Mouse (Mus musculus) hindbrain, embryonic 11.5 days (tissue): ENCODE measurements at regions not wholly inside any gene's neighbourhood (a gene's known extent, or its start where the extent isn't known, plus 50 kb on each side); places are given as distances from the start of the nearest gene placed in this dataset.
"Not testable (repeated sequence)": the region's sequence is repeated elsewhere in the genome, so short reads cannot be mapped to it uniquely, and the experiment has no call there.

ENCODE experiments used
- ATAC-seq: fragments of 200-750 bp; cut with Nextera tagmentation; 2 replicates; pipeline ENCODE4 v1.8.0; 2017; ENCODE audit warnings: mild to moderate bottlenecking, moderate TSS enrichment, moderate library complexity; ENCODE audit not compliant: low FRiP score
- DNase-seq: peaks from one replicate; pipeline ENCODE4 v3.0.0-alpha.2; 2015; ENCODE audit warnings: low spot score
- H3K27ac ChIP-seq: fragments of 300-500 bp; sonication (generic); 2 replicates; pipeline ENCODE4 v1.5.1; 2014; ENCODE audit warnings: mild to moderate bottlenecking, low read depth, low read length
- H3K27me3 ChIP-seq: fragments of 300-500 bp; sonication (generic); 2 replicates; pipeline ENCODE4 v1.6.1; 2014; ENCODE audit warnings: mild to moderate bottlenecking, low read length, moderate library complexity, mixed read lengths; ENCODE audit not compliant: control insufficient read depth, insufficient read depth
- H3K36me3 ChIP-seq: fragments of 300-500 bp; sonication (generic); 2 replicates; pipeline ENCODE4 v1.6.1; 2014; ENCODE audit warnings: mild to moderate bottlenecking, low read length, moderate library complexity, mixed read lengths; ENCODE audit not compliant: control insufficient read depth, insufficient read depth
- H3K4me1 ChIP-seq: fragments of 300-500 bp; sonication (generic); replicated peaks from 2 replicates; pipeline ENCODE4 v1.6.1; 2014; ENCODE audit warnings: low read length, mixed read lengths; ENCODE audit not compliant: control insufficient read depth, insufficient read depth
- H3K4me2 ChIP-seq: fragments of 300-500 bp; sonication (generic); replicated peaks from 2 replicates; pipeline ENCODE4 v1.6.1; 2014; ENCODE audit warnings: mild to moderate bottlenecking, low read depth, low read length
- H3K4me3 ChIP-seq: fragments of 300-500 bp; sonication (generic); 2 replicates; pipeline ENCODE4 v1.5.1; 2014; ENCODE audit warnings: low read depth, low read length
- H3K9ac ChIP-seq: fragments of 300-500 bp; sonication (generic); 2 replicates; pipeline ENCODE4 v1.6.1; 2014; ENCODE audit warnings: low read depth, low read length
- H3K9me3 ChIP-seq: fragments of 300-500 bp; sonication (generic); 2 replicates; pipeline ENCODE4 v1.6.1; 2016; ENCODE audit warnings: low read length; ENCODE audit not compliant: control insufficient read depth
- WGBS: fragments of 180-500 bp; shearing (Covaris S2); extraction: QIAGEN DNeasy Blood & Tissue Kit; methylation state at CpG from one replicate; pipeline ENCODE4 v1.1.7; 2014; 5-methylcytosine and 5-hydroxymethylcytosine counted together

GRCm38 (mm10) chr7:64101679-64102078, 52.0 kb upstream of the Trpm1 start:
- no peaks in the 10 kb centered on the region for H3K9me3 ChIP-seq
- no peak overlapping the region for H3K4me2 ChIP-seq
- WGBS = 83% methylated on average over 1 of the region's 1 CpGs
- no peaks in the 10 kb centered on the region for H3K27me3 ChIP-seq
- H3K4me1 ChIP-seq = no peaks in the 10 kb centered on the region
- no peak overlapping the region for H3K27ac ChIP-seq
- H3K9ac ChIP-seq = no peak overlapping the region
- DNase-seq (no peak), ATAC-seq (no peak)
- H3K4me3 ChIP-seq = no peak overlapping the region
- H3K36me3 ChIP-seq = no peaks in the 10 kb centered on the region

- Histone ChIP-seq H3K36me3 (no peaks in the 10 kb centered on the region), H3K4me3 (no peak overlapping the region), H3K9me3 (no peaks in the 10 kb centered on the region), H3K27me3 (no peaks in the 10 kb centered on the region), H3K4me1 (no peaks in the 10 kb centered on the region), H3K9ac (no peak overlapping the region), H3K4me2 (no peak overlapping the region), H3K27ac (no peak overlapping the region)
- 98% methylated on average over 3 of the region's 3 CpGs for WGBS
- DNase-seq = no peak
- no peak for ATAC-seq
Observed at GRCm38 (mm10) chr7:64099606-64100005, 54.0 kb upstream of the Trpm1 start.

GRCm38 (mm10) chr7:64090067-64090466, 63.6 kb upstream of the Trpm1 start:
- no peak overlapping the region for H3K27ac ChIP-seq
- H3K36me3 ChIP-seq = no peaks in the 10 kb centered on the region
- no peak for DNase-seq
- WGBS = 87% methylated on average over 1 of the region's 1 CpGs
- no peaks in the 10 kb centered on the region for H3K27me3 ChIP-seq
- no peak overlapping the region for H3K4me3 ChIP-seq
- H3K4me2 ChIP-seq = no peak overlapping the region
- H3K9ac ChIP-seq = no peak overlapping the region
- no peak for ATAC-seq
- no peaks in the 10 kb centered on the region for H3K4me1 ChIP-seq
- no peaks in the 10 kb centered on the region for H3K9me3 ChIP-seq

- DNase-seq (no peak), ATAC-seq (no peak)
- H3K4me3 ChIP-seq = no peak overlapping the region
- no peaks in the 10 kb centered on the region for H3K36me3 ChIP-seq
- no peaks in the 10 kb centered on the region for H3K27me3 ChIP-seq
- H3K9ac ChIP-seq = no peak overlapping the region
- no peaks in the 10 kb centered on the region for H3K9me3 ChIP-seq
- H3K4me1 ChIP-seq = no peaks in the 10 kb centered on the region
- WGBS = 91% methylated on average over 5 of the region's 5 CpGs
- no peak overlapping the region for H3K4me2 ChIP-seq
- H3K27ac ChIP-seq = no peak overlapping the region
Observed at GRCm38 (mm10) chr7:64089034-64089433, 64.6 kb upstream of the Trpm1 start.

- not testable (repeated sequence) for H3K36me3 ChIP-seq, H3K4me1 ChIP-seq, H3K27me3 ChIP-seq, H3K9me3 ChIP-seq, DNase-seq, H3K4me2 ChIP-seq, H3K9ac ChIP-seq, H3K27ac ChIP-seq, ATAC-seq, H3K4me3 ChIP-seq
- 73% methylated on average over 1 of the region's 1 CpGs for WGBS
Observed at GRCm38 (mm10) chr7:64083978-64084377, 69.7 kb upstream of the Trpm1 start.

- no peak overlapping the region for H3K4me3 ChIP-seq
- 88% methylated on average over 5 of the region's 5 CpGs for WGBS
- H3K4me2 ChIP-seq = no peak overlapping the region
- H3K36me3 ChIP-seq = no peaks in the 10 kb centered on the region
- no peak for ATAC-seq
- DNase-seq = no peak
- no peaks in the 10 kb centered on the region for H3K27me3 ChIP-seq
- H3K4me1 ChIP-seq = no peaks in the 10 kb centered on the region
- H3K27ac ChIP-seq = no peak overlapping the region
- H3K9me3 ChIP-seq = no peaks in the 10 kb centered on the region
- no peak overlapping the region for H3K9ac ChIP-seq
Observed at GRCm38 (mm10) chr7:64082651-64083050, 71.0 kb upstream of the Trpm1 start.

- no peaks in the 10 kb centered on the region for H3K36me3 ChIP-seq
- H3K9me3 ChIP-seq = no peaks in the 10 kb centered on the region
- DNase-seq (no peak), ATAC-seq (no peak)
- no peak overlapping the region for H3K4me3 ChIP-seq
- no peak overlapping the region for H3K27ac ChIP-seq
- H3K4me2 ChIP-seq = no peak overlapping the region
- H3K9ac ChIP-seq = no peak overlapping the region
- H3K27me3 ChIP-seq = no peaks in the 10 kb centered on the region
- 91% methylated on average over 3 of the region's 3 CpGs for WGBS
- no peaks in the 10 kb centered on the region for H3K4me1 ChIP-seq
Observed at GRCm38 (mm10) chr7:64082201-64082600, 71.4 kb upstream of the Trpm1 start.

- no peaks in the 10 kb centered on the region for H3K9me3 ChIP-seq
- 64% methylated on average over 2 of the region's 2 CpGs for WGBS
- no peak for DNase-seq
Observed at GRCm38 (mm10) chr7:64081618-64082017, 72.0 kb upstream of the Trpm1 start.

GRCm38 (mm10) chr7:64081019-64081418, 72.6 kb upstream of the Trpm1 start:
- 80% methylated on average over 2 of the region's 2 CpGs for WGBS
- Histone ChIP-seq H3K9ac (no peak overlapping the region), H3K36me3 (no peaks in the 10 kb centered on the region)

More at GRCm38 (mm10) chr7:64081618-64082017, 72.0 kb upstream of the Trpm1 start:
- no peaks in the 10 kb centered on the region for H3K27me3 ChIP-seq
- no peaks in the 10 kb centered on the region for H3K4me1 ChIP-seq
- H3K4me3 ChIP-seq = no peak overlapping the region
- H3K27ac ChIP-seq = no peak overlapping the region
- H3K9ac ChIP-seq = no peak overlapping the region
- no peak for ATAC-seq
- no peaks in the 10 kb centered on the region for H3K36me3 ChIP-seq
- H3K4me2 ChIP-seq = no peak overlapping the region

More at GRCm38 (mm10) chr7:64081019-64081418, 72.6 kb upstream of the Trpm1 start:
- no peaks in the 10 kb centered on the region for H3K9me3 ChIP-seq
- H3K27ac ChIP-seq = no peak overlapping the region
- no peak overlapping the region for H3K4me3 ChIP-seq
- H3K4me2 ChIP-seq = no peak overlapping the region
- no peaks in the 10 kb centered on the region for H3K27me3 ChIP-seq
- no peaks in the 10 kb centered on the region for H3K4me1 ChIP-seq
- no peak for DNase-seq
- ATAC-seq = no peak
